Mouse (Mus musculus) intestine, embryonic 14.5 days (tissue): ENCODE measurements around the gene Syngr3. TPM values are rescaled to one million over a fixed set of nuclear protein-coding genes. Genes with fewer than 3 reads are reported as not detected.

ENCODE experiments used
- ATAC-seq: fragments of 200-750 bp; cut with Nextera tagmentation; replicated peaks from 2 replicates; pipeline ENCODE4 v1.8.0; 2017; ENCODE audit warnings: low read depth, moderate number of reproducible peaks, moderate TSS enrichment, moderate library complexity; ENCODE audit not compliant: low FRiP score, low TSS enrichment
- DNase-seq: peaks from one replicate; pipeline ENCODE4 v3.0.0-alpha.2; 2018; ENCODE audit warnings: low spot score
- H3K27ac ChIP-seq: fragments of 300-500 bp; sonication (generic); 2 replicates; pipeline ENCODE4 v1.5.1; 2014; ENCODE audit warnings: low read depth, mild to moderate bottlenecking, control low read depth
- H3K27me3 ChIP-seq: fragments of 300-500 bp; sonication (generic); replicated peaks from 2 replicates; pipeline ENCODE4 v1.6.1; 2014; ENCODE audit warnings: low read length, control low read depth; ENCODE audit not compliant: control insufficient read depth, insufficient read depth
- H3K36me3 ChIP-seq: fragments of 300-500 bp; sonication (generic); 2 replicates; pipeline ENCODE4 v1.6.1; 2014; ENCODE audit warnings: low read length, control low read depth; ENCODE audit not compliant: control insufficient read depth, insufficient read depth
- H3K4me1 ChIP-seq: fragments of 300-500 bp; sonication (generic); replicated peaks from 2 replicates; pipeline ENCODE4 v1.6.1; 2014; ENCODE audit warnings: low read length, control low read depth, mixed read lengths; ENCODE audit not compliant: control insufficient read depth, insufficient read depth
- H3K4me2 ChIP-seq: fragments of 300-500 bp; sonication (generic); 2 replicates; pipeline ENCODE4 v1.6.1; 2014; ENCODE audit warnings: low read length
- H3K4me3 ChIP-seq: fragments of 300-500 bp; sonication (generic); 2 replicates; pipeline ENCODE4 v1.5.1; 2014; ENCODE audit warnings: low read depth, low read length, control low read depth, mixed read lengths
- H3K9ac ChIP-seq: fragments of 300-500 bp; sonication (generic); 2 replicates; pipeline ENCODE4 v1.6.1; 2014; ENCODE audit warnings: mild to moderate bottlenecking, low read length
- H3K9me3 ChIP-seq: fragments of 300-500 bp; sonication (generic); 2 replicates; pipeline ENCODE4 v1.6.1; 2016; ENCODE audit warnings: low read length, control low read depth; ENCODE audit not compliant: control insufficient read depth
- WGBS: fragments of 180-500 bp; shearing (Covaris S2); extraction: QIAGEN DNeasy Blood & Tissue Kit; methylation state at CpG from one replicate; pipeline ENCODE4 v1.1.7; 2014; 5-methylcytosine and 5-hydroxymethylcytosine counted together
- polyA plus RNA-seq: library from polyadenylated mRNA; unstranded; fragments of >200 nt; fragmentation: Nextera tagmentation; extraction: Ambion mirVana; gene quantifications from 2 replicates; pipeline ENCODE4 v1.2.1, GENCODE M21; 2014

Syngr3 gene
- polyA plus RNA-seq, 1 experiment from 2014 or later, result 7.5 TPM

DNA sequence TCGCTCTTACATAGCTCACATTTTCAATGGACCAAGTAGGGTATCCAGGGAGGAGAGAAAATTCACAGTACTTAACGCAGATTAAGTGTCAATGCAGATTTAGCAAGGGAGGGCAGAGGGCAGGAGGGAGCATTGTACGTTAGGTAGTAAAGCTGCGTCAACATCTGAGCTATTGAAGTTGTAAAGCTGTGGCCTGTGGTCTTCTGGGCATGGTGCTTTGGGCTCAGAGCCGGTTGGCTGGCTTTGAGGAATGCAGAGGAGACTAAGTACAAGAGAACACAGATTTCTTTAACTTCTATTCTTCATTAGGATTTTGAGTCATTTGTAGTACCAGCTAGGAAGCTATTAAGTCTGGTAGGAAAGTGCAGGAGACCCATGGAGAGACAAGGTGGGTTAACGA, 25.8 kb upstream of the Syngr3 start:
- Histone ChIP-seq H3K27ac (no peak overlapping the region), H3K27me3 (no peaks in the 10 kb centered on the region), H3K4me1 (no peaks in the 10 kb centered on the region; the same call in 1 of the 2 replicates), H3K9ac (no peak overlapping the region), H3K4me2 (no peak overlapping the region), H3K4me3 (no peak overlapping the region), H3K9me3 (no peaks in the 10 kb centered on the region), H3K36me3 (peaks cover 17% of the 10 kb centered on the region)
- ATAC-seq (no peak), DNase-seq (no peak)
- WGBS, result 74% methylated on average over 6 of the region's 6 CpGs

DNA sequence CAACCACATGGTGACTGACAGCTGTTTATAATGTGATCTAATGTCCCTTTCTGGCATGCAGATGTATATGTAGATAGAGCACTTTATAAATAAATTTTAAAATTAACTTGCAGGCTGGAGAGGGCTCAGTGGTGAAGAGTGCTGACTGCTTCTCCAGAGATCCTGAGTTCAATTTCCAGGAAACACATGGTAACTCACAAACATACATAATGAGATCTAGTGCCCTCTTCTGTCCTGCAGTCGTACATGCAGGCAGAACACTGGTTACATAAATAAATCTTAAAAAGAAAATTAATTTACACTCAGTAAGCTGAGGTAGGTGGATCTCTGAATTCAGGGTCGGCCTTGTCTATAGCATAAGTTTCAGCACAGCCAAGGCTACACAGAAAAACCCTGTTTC, 18.9 kb upstream of the Syngr3 start:
- no peak overlapping the region for H3K4me2 ChIP-seq
- no peaks in the 10 kb centered on the region for H3K9me3 ChIP-seq
- H3K4me1 ChIP-seq, result peaks cover 6% of the 10 kb centered on the region
- H3K27ac ChIP-seq, result no peak overlapping the region
- no peak overlapping the region for H3K4me3 ChIP-seq
- peaks cover 17% of the 10 kb centered on the region for H3K36me3 ChIP-seq
- no peak for ATAC-seq
- WGBS, result 33% methylated on average over 2 of the region's 2 CpGs
- H3K9ac ChIP-seq, result no peak overlapping the region
- H3K27me3 ChIP-seq, result no peaks in the 10 kb centered on the region
- no peak for DNase-seq

DNA sequence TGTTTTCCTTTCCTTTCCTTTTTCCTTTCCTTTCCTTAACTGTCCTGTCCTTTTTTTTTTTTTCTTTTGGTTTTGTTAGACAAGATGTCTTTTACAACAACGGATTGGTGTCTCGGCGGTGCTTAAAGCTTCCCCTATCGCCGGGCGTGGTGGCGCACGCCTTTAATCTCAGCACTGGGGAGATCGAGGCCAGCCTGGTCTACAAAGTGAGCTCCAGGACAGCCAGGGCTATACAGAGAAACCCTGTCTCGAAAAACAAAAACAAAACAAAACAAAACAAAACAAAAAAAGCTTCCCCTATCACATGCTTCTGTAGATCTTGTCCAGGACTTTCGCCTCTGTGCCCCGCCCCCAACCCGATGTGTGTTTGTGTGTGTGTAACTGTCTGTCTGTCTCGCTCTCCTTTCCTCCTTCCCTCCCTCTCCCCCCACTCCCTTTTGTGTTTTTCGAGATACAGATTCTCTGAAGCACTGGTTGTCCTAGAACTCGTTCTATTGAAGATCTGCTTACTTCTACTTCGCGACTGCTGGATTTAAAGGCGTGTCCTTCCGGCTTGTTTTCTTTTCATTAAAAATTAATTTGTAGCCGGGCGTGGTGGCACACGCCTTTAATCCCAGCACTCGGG, 18.2 kb upstream of the Syngr3 start:
- WGBS, result 5% methylated on average over 24 of the region's 24 CpGs
- H3K9ac ChIP-seq, result peak overlapping the region; percentile 81

GRCm38 (mm10) chr17:24706982-24707800, 17.4 kb upstream of the Syngr3 start, which contains the start of gene Tbl3:
Gene Tbl3 (minus strand): TSS chr17:24707660.
- H3K4me2 ChIP-seq, result peak within 1 kb of the TSS; percentile 88
- H3K4me3 ChIP-seq, result peak within 1 kb of the TSS; percentile 90
- no peaks in the 10 kb centered on the region for H3K27me3 ChIP-seq
- no peaks in the 10 kb centered on the region for H3K9me3 ChIP-seq
- peak within 1 kb of the TSS; percentile 81 for H3K9ac ChIP-seq
- DNase-seq (peak; percentile 98), ATAC-seq (peak; percentile 86)
- peaks cover 6% of the 10 kb centered on the region for H3K4me1 ChIP-seq
- WGBS, result 4% methylated on average over 32 of the region's 32 CpGs
- peak within 1 kb of the TSS; percentile 83 for H3K27ac ChIP-seq
- H3K36me3 ChIP-seq, result peaks cover 28% of the 10 kb centered on the region

More for the DNA sequence above, 18.2 kb upstream of the Syngr3 start:
- Histone ChIP-seq H3K4me3 (peak overlapping the region; percentile 90), H3K9me3 (no peaks in the 10 kb centered on the region), H3K36me3 (peaks cover 23% of the 10 kb centered on the region), H3K4me1 (peaks cover 6% of the 10 kb centered on the region), H3K27ac (peak overlapping the region; percentile 83), H3K27me3 (no peaks in the 10 kb centered on the region), H3K4me2 (peak overlapping the region; percentile 88)
- ATAC-seq, result peak; percentile 56
- no peak for DNase-seq

DNA sequence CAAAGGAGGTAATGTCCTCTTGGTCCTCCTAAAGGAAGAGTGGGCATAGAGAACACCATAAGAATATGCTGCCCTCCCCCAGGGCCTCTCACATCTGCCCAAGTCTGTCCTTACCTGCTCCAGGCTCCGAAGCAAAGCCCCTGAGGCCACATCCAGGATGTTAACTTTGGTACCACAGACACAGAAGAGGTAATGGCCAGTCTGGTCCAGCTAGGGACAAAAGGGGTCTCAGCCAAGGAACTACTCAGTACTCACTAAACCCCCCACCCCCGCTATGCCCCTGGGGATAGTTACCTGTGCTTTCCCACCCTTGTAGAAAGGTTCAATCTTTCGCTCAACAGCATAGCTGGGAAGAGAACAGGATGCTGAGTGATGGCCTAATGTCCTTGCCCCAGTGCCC, 16.1 kb upstream of the Syngr3 start:
- no peak overlapping the region; the same call in 1 of the 2 replicates for H3K4me3 ChIP-seq

DNA sequence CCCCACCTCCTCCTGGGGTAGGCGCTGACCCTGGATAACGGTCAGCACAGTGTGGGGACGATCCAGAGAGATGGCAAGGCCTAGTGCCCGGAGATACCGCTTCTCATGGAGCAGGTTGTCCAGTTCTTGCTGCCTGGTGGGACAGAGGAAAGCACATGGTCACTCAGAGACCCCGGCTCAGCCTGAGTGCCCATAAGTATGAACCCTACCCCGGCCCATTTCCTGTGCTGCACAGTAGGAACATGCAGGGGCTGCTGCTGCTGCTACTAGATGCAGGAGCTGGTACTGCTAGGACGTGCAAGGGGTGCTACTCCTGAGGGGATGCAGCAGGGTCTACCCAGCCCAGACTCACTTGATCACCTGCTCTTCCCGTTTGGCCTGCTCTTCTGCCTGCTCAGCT, 11.5 kb upstream of the Syngr3 start:
- Histone ChIP-seq H3K27me3 (no peaks in the 10 kb centered on the region), H3K4me3 (no peak overlapping the region), H3K9ac (no peak overlapping the region), H3K4me1 (peaks cover 9% of the 10 kb centered on the region), H3K9me3 (no peaks in the 10 kb centered on the region), H3K36me3 (peaks cover 56% of the 10 kb centered on the region), H3K27ac (no peak overlapping the region), H3K4me2 (no peak overlapping the region)
- ATAC-seq (no peak), DNase-seq (no peak)
- WGBS, result 91% methylated on average over 9 of the region's 9 CpGs

More for the DNA sequence above, 16.1 kb upstream of the Syngr3 start:
- DNase-seq, result no peak
- no peak overlapping the region for H3K27ac ChIP-seq
- no peaks in the 10 kb centered on the region for H3K27me3 ChIP-seq
- H3K9me3 ChIP-seq, result no peaks in the 10 kb centered on the region
- H3K36me3 ChIP-seq, result peaks cover 42% of the 10 kb centered on the region
- whole genome bisulfite sequencing, result 92% methylated on average over 3 of the region's 3 CpGs
- peaks cover 6% of the 10 kb centered on the region for H3K4me1 ChIP-seq
- ATAC-seq, result no peak
- no peak overlapping the region for H3K9ac ChIP-seq
- H3K4me2 ChIP-seq, result no peak overlapping the region

DNA sequence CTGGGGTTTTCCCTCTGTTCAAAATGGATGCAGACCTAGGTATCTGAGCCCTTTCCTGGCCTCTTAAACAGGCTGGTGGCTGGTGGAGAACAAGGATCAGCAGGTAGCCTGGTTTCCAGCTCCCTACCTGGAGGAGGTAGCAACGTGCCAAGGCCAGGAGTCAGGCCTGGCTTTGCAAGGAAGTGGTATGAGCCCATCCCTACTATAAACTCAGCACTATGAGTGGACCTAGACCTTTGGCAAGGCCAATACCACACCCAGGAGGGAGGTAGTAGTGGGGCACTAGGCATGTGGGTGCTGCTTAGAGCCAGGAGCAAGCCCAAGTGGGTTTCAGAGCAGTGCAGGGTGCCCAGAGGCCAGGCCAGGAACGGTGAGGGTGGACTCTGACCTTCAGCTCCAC, 9.7 kb upstream of the Syngr3 start:
- Histone ChIP-seq H3K4me3 (no peak overlapping the region), H3K27me3 (no peaks in the 10 kb centered on the region), H3K9ac (no peak overlapping the region), H3K9me3 (no peaks in the 10 kb centered on the region), H3K4me2 (no peak overlapping the region), H3K4me1 (peaks cover 14% of the 10 kb centered on the region), H3K27ac (no peak overlapping the region), H3K36me3 (peaks cover 47% of the 10 kb centered on the region)
- ATAC-seq (no peak), DNase-seq (no peak)
- 78% methylated on average over 2 of the region's 2 CpGs for WGBS

GRCm38 (mm10) chr17:24698715-24699114, 9.0 kb upstream of the Syngr3 start:
- H3K27ac ChIP-seq, result no peak overlapping the region
- no peak overlapping the region for H3K4me3 ChIP-seq
- ATAC-seq (no peak), DNase-seq (no peak)
- WGBS, result 68% methylated on average over 9 of the region's 9 CpGs
- peaks cover 14% of the 10 kb centered on the region for H3K4me1 ChIP-seq
- H3K27me3 ChIP-seq, result no peaks in the 10 kb centered on the region
- no peaks in the 10 kb centered on the region for H3K9me3 ChIP-seq
- peaks cover 42% of the 10 kb centered on the region for H3K36me3 ChIP-seq
- H3K4me2 ChIP-seq, result no peak overlapping the region
- H3K9ac ChIP-seq, result no peak overlapping the region
